Mouse (Mus musculus): ENCODE results near the gene Lmbr1.

DNA sequence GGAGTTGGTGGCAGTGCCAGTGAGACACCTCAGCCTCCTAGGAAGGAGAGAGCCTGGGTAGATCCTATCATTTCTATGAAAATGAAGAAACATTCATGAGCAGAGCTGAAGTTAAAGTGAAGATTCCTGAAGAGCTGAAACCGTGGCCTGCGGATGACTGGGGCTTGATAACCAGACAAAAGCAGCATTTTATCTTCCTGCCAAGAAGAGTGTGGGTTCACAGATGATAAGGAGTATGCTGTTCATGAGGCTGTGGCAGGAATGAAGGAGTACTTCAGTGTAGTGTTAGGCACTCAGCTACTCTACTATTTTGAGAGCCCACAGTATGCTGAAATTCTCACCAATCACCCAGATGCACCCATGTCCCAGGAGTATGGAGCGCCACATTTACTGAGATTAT is 160.2 kb downstream of the Lmbr1 start:
- TF ChIP-seq CTCF (IDR thresholded peaks at IDR 0.05; ENCODE audit: borderline replicate concordance, control insufficient read depth, extremely low read depth, insufficient read depth, low read length, poor library complexity) (no peak), POLR2A (IDR thresholded peaks at IDR 0.05; ENCODE audit: control insufficient read depth, extremely low read depth, insufficient read depth, low read length, poor library complexity) (no peak)
